Mouse (Mus musculus): ENCODE data around the gene Ddc. TPM values are rescaled to one million over a fixed set of nuclear protein-coding genes. Genes with fewer than 3 reads are reported as not detected.

Ddc gene
- total and polyA plus RNA-seq, 2 experiments from 2014 or later: 140 to 248 TPM

- DNase-seq (ENCODE audit: low spot score) (no peak), ATAC-seq (ENCODE audit: insufficient read depth, low read depth) (no peak)
- 72% methylated on average over 4 of the region's 4 CpGs for WGBS
- peak overlapping the region; percentile 81 for H3K27ac ChIP-seq (ENCODE audit: low read depth)
- no peak for TF ChIP-seq CTCF (IDR thresholded peaks at IDR 0.05; ENCODE audit: low read depth)
- no peak for TF ChIP-seq EP300 (IDR thresholded peaks at IDR 0.05; ENCODE audit: low read depth)
- H3K4me1 ChIP-seq (ENCODE audit: control insufficient read depth, insufficient read depth): peaks cover 58% of the 10 kb centered on the region
- no peak overlapping the region for H3K4me2 ChIP-seq (ENCODE audit: low read depth, low read length)
- H3K4me3 ChIP-seq (ENCODE audit: low read depth, low read length): no peak overlapping the region
- no peaks in the 10 kb centered on the region for H3K9me3 ChIP-seq (replicated peaks; ENCODE audit: control insufficient read depth, low read length)
- no peaks in the 10 kb centered on the region for H3K27me3 ChIP-seq (ENCODE audit: control insufficient read depth, insufficient read depth, low read length)
- H3K36me3 ChIP-seq (replicated peaks; ENCODE audit: control insufficient read depth, insufficient read depth, low read length): no peaks in the 10 kb centered on the region
- H3K9ac ChIP-seq (replicated peaks; ENCODE audit: low read depth, low read length): no peak overlapping the region
Observed at GRCm38 (mm10) chr11:11835791-11836190, 62.2 kb downstream of the Ddc start.

- Histone ChIP-seq H3K9ac (replicated peaks; ENCODE audit: low read depth, low read length) (no peak overlapping the region), H3K4me2 (ENCODE audit: low read depth, low read length) (no peak overlapping the region), H3K9me3 (replicated peaks; ENCODE audit: control insufficient read depth, low read length) (no peaks in the 10 kb centered on the region), H3K4me3 (ENCODE audit: low read depth, low read length) (no peak overlapping the region), H3K36me3 (replicated peaks; ENCODE audit: control insufficient read depth, insufficient read depth, low read length) (no peaks in the 10 kb centered on the region), H3K4me1 (ENCODE audit: control insufficient read depth, insufficient read depth) (peaks cover 58% of the 10 kb centered on the region), H3K27me3 (ENCODE audit: control insufficient read depth, insufficient read depth, low read length) (no peaks in the 10 kb centered on the region), H3K27ac (ENCODE audit: low read depth) (peak overlapping the region; percentile 45; the same call in 1 of the 2 replicates)
- DNase-seq (ENCODE audit: low spot score) (no peak), ATAC-seq (ENCODE audit: insufficient read depth, low read depth) (no peak)
- WGBS: 28% methylated on average over 6 of the region's 6 CpGs
- TF ChIP-seq CTCF (IDR thresholded peaks at IDR 0.05; ENCODE audit: low read depth): no peak
- TF ChIP-seq EP300 (IDR thresholded peaks at IDR 0.05; ENCODE audit: low read depth): no peak
Observed at GRCm38 (mm10) chr11:11835361-11835760, 62.6 kb downstream of the Ddc start.

- Histone ChIP-seq H3K4me3 (ENCODE audit: low read depth, low read length) (no peak overlapping the region), H3K9ac (replicated peaks; ENCODE audit: low read depth, low read length) (no peak overlapping the region), H3K36me3 (replicated peaks; ENCODE audit: control insufficient read depth, insufficient read depth, low read length) (no peaks in the 10 kb centered on the region), H3K27me3 (ENCODE audit: control insufficient read depth, insufficient read depth, low read length) (no peaks in the 10 kb centered on the region), H3K9me3 (replicated peaks; ENCODE audit: control insufficient read depth, low read length) (no peaks in the 10 kb centered on the region), H3K27ac (ENCODE audit: low read depth) (peak overlapping the region; percentile 88), H3K4me2 (ENCODE audit: low read depth, low read length) (no peak overlapping the region), H3K4me1 (ENCODE audit: control insufficient read depth, insufficient read depth) (peaks cover 70% of the 10 kb centered on the region)
- 52% methylated on average over 8 of the region's 8 CpGs for WGBS
- no peak for TF ChIP-seq CTCF (IDR thresholded peaks at IDR 0.05; ENCODE audit: low read depth)
- TF ChIP-seq EP300 (IDR thresholded peaks at IDR 0.05; ENCODE audit: low read depth): no peak
- DNase-seq (ENCODE audit: low spot score): no peak
- ATAC-seq (ENCODE audit: insufficient read depth, low read depth): no peak
Observed at GRCm38 (mm10) chr11:11833100-11833499, 64.8 kb downstream of the Ddc start.

- no peak overlapping the region for H3K4me2 ChIP-seq (ENCODE audit: low read depth, low read length)
- H3K9ac ChIP-seq (replicated peaks; ENCODE audit: low read depth, low read length): peak overlapping the region; percentile 15; the same call in 1 of the 2 replicates
- WGBS: 18% methylated on average over 6 of the region's 6 CpGs
- H3K27me3 ChIP-seq (ENCODE audit: control insufficient read depth, insufficient read depth, low read length): no peaks in the 10 kb centered on the region
- no peak overlapping the region for H3K4me3 ChIP-seq (ENCODE audit: low read depth, low read length)
- peak overlapping the region; percentile 88 for H3K27ac ChIP-seq (ENCODE audit: low read depth)
- peaks cover 68% of the 10 kb centered on the region for H3K4me1 ChIP-seq (ENCODE audit: control insufficient read depth, insufficient read depth)
- DNase-seq (ENCODE audit: low spot score) (no peak), ATAC-seq (ENCODE audit: insufficient read depth, low read depth) (no peak)
- no peaks in the 10 kb centered on the region for H3K36me3 ChIP-seq (replicated peaks; ENCODE audit: control insufficient read depth, insufficient read depth, low read length)
- no peaks in the 10 kb centered on the region for H3K9me3 ChIP-seq (replicated peaks; ENCODE audit: control insufficient read depth, low read length)
- TF ChIP-seq EP300 (IDR thresholded peaks at IDR 0.05; ENCODE audit: low read depth) (no peak), CTCF (IDR thresholded peaks at IDR 0.05; ENCODE audit: low read depth) (no peak)
Observed at GRCm38 (mm10) chr11:11832755-11833084, 65.2 kb downstream of the Ddc start.

- ATAC-seq (ENCODE audit: insufficient read depth, low read depth): no peak
Observed at GRCm38 (mm10) chr11:11831940-11832754, 65.8 kb downstream of the Ddc start.

More at GRCm38 (mm10) chr11:11831940-11832754, 65.8 kb downstream of the Ddc start:
- Histone ChIP-seq H3K9me3 (replicated peaks; ENCODE audit: control insufficient read depth, low read length) (no peaks in the 10 kb centered on the region), H3K4me2 (ENCODE audit: low read depth, low read length) (no peak overlapping the region), H3K36me3 (replicated peaks; ENCODE audit: control insufficient read depth, insufficient read depth, low read length) (no peaks in the 10 kb centered on the region), H3K27me3 (ENCODE audit: control insufficient read depth, insufficient read depth, low read length) (no peaks in the 10 kb centered on the region), H3K9ac (replicated peaks; ENCODE audit: low read depth, low read length) (peak overlapping the region; percentile 15), H3K4me1 (ENCODE audit: control insufficient read depth, insufficient read depth) (peaks cover 63% of the 10 kb centered on the region), H3K4me3 (ENCODE audit: low read depth, low read length) (no peak overlapping the region), H3K27ac (ENCODE audit: low read depth) (peak overlapping the region; percentile 88)
- no peak for DNase-seq (ENCODE audit: low spot score)
- TF ChIP-seq CTCF (IDR thresholded peaks at IDR 0.05; ENCODE audit: low read depth) (no peak), EP300 (IDR thresholded peaks at IDR 0.05; ENCODE audit: low read depth) (no peak)
- WGBS: 9% methylated on average over 6 of the region's 6 CpGs
